Mouse (Mus musculus) ovary, postnatal 36 days (tissue): ENCODE data around the gene Pate2.
"Not testable (repeated sequence)": the region's sequence is repeated elsewhere in the genome, so short reads cannot be mapped to it uniquely, and the experiment has no call there.

Source experiments
- DNase-seq: peaks from one replicate; pipeline ENCODE4 v3.0.0; 2022; ENCODE audit warnings: low spot score, mixed read lengths

Pate2 gene

DNA sequence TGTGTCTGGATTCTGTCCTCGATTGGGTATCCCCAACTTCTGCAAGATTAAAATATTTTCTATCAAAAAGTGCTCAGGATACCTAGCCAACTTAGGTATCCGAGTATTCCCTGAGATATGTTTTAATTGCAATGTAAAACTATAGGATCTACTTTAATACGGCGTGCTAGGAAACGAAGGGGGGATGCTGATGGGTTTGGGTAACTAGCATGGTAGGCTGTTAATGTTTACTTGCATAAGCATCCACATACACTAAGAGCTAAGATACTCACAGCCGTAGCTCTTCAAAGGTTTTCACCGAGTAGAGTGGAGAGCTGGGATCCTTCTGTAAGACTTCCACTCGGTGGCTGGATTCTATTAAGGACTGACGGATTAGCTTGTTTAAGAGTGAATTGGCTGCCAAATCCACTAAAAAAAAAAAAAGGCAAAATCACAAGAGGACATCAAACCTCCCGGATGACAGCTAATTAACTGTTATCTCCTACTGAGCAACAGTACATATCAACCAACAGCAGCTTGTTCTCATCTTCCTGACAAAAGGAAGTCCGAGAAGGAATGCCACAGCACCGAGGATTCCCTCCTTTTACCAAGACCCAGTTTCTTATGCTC lies 13.5 kb upstream of the Pate2 start:
- no peak for DNase-seq

DNA sequence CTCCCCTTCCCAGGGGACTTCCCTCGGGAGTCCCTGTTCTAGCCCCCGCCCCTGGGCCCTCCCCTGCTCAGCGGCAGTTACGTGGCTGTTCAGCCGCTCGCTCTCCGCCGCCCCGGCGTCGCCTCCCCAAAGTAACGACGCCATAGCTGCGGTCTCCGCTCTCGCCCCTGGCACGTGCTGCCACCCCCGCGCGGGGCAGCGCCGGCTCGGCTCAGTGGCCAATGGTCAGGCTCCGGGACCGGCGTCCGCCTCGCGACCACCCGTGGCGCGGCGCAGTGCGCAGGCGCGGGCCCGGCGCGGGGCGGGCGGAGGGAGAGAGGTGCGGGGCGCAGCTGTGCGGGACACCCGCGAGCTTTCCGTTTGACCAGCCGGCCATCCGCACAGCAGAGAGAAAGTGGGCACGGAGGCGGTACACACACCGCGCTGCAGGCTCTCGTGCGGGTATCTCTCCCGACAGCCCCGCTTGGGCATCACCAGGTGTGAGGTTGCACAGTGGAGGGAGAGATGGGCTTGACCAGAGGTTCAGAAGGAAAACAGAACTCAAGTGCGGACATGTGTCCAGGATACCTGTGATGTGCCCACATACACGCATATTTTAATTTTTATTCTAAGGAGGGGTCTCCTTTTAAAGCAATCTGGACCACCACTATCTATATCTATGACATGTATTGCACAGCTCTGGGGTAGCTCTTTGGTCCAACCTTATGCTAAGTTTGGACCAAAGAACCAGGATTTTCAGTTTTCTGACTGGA lies 11.7 kb upstream of the Pate2 start, which contains the start of the genes Ddx25 and Pus3:
Ddx25 (minus strand) TSS at position 272 of the 752 bp plus-strand sequence.
Pus3 (plus strand) TSS at position 339 of the 752 bp plus-strand sequence.
- peak; percentile 26 for DNase-seq

DNA sequence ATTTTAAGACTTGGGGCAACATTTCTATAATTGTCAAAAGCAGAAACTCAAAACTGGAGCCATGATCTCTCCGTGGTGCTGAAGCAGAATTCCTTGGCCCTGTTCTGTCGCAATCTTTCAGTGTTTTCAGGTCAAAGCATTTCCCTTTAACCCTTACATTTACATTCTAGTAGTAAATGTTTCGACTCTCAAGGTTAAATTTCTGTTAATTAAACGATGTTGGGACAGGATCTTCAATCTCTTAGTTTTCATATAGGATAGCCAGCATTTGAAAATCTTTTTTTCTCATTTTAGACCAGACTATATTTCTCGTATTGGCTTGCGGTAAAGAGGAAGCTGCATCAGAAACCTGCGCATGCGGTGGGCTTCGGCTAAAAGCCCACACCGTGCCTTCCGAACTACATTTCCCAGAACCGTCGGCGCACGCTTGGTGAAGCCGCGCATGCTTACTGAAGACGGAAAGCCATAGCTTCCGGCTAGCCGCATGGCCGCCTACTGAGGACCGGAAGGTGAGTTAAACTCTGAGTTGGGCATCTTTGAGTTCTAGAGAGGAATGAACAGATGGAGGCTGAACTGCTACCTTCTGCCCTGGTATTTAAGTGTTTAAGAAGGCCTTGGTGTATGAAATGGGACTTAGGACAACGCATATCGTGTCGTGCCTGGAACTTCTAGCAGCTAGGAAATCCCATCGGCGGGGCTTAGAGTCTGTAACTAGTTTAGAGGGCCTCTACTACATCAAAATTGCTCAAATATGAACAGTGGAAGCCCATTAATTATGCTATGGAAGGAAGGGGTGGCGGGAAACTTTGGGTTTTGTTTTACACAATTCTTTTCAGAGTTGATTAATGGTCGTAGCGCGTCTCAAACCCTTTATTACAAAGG lies 10.8 kb upstream of the Pate2 start:
- DNase-seq: peak; percentile 70

GRCm38 (mm10) chr9:35561076-35561475 lies 9.0 kb upstream of the Pate2 start:
- no peak for DNase-seq

GRCm38 (mm10) chr9:35561583-35561982 lies 8.5 kb upstream of the Pate2 start:
- no peak for DNase-seq

- no peak for DNase-seq
These were observed 5.4 kb upstream of the Pate2 start for GRCm38 (mm10) chr9:35564536-35565240.

- DNase-seq: no peak
These were observed 2.1 kb upstream of the Pate2 start for GRCm38 (mm10) chr9:35567995-35568394.

DNA sequence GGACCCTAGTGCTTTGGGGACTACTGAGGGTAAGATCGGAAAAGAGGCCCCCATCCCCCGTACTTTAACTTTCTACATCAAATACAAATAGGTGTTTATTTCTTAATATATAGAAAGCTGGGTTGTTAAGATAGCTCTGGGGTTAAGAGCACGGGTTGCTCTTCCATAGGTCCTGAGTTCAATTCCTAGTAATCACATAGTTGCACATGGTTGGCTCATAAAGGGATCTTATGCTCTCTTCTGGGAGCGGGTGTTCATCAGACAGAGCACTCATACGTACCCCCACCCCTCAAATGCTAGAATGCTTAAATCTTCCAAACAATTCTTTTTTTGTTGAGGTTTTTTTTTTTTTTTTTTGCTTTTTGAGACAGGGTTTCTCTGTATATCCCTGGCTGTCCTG lies 579 bp downstream of the Pate2 start:
- DNase-seq: no peak

GRCm38 (mm10) chr9:35574416-35574815 lies 4.3 kb downstream of the Pate2 start:
- DNase-seq: no peak

- no peak for DNase-seq
These were observed 17.6 kb downstream of the Pate2 start for GRCm38 (mm10) chr9:35587674-35588073.

DNA sequence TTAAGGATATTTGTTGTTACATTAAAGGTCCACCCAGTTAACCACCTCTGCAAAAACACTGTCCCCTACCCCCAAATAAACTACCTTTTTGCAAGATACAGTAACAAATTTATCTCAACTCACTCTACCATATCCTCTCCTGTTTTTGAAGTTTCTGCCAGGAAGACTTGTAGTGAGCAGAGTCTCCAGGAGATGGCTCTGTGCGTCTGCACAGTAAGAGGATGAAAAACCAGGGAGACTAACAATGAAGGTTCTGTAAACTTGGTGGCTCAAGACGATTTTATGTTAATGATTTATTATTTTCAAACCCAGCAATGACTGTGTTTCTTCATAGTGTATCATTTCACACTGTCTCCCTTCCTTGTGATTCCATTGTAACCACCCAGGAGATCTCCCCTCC lies 22.8 kb downstream of the Pate2 start:
- DNase-seq: no peak

GRCm38 (mm10) chr9:35607647-35608405 lies 37.7 kb downstream of the Pate2 start:
- no peak for DNase-seq

- DNase-seq: no peak
These were observed 41.8 kb downstream of the Pate2 start, which contains the start of gene Pate4 for GRCm38 (mm10) chr9:35611841-35612240. TSS of gene Pate4 (minus strand) at chr9:35611941.

- DNase-seq: no peak
These were observed 43.9 kb downstream of the Pate2 start for GRCm38 (mm10) chr9:35614005-35614404.

DNA sequence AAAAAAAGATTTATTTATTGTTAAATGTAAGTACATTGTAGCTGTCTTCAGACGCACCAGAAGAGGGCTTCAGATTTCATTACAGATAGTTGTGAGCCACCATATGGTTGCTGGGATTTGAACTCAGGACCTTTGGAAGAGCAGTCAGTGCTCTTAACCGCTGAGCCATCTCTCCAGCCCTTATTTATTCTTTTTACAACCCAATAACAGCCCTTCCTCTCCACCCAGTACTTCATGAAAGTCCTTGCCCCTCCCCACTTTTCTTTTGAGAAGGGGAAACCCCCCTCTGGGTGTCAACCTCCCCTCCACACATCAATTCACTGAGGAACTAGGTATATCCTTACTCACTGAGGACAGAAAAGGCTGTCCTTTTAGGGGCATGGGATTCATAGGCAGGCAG lies 46.7 kb downstream of the Pate2 start:
- not testable (repeated sequence) for DNase-seq

DNA sequence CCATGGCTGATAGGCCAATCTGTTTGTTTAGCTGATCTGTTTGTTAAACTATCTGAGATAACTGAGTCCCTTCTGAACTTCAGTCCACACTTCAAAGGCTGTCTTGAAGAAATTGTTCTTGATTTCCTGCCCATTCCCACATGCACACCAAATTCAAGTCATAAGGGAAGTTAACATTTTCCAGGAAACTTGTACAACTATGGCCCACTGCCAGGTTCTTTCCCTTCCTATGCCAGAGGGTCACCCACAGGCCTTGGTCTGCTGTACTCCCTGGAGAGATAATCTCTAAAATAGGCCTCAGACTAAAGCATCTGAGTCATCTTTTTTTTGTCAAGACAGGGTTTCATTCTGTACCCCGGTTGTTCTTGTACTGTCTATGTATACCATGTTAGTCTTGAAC lies 62.9 kb downstream of the Pate2 start:
- DNase-seq: no peak

- no peak for DNase-seq
These were observed 78.0 kb downstream of the Pate2 start, which contains the start of gene Pate3 for GRCm38 (mm10) chr9:35648102-35648501. TSS of gene Pate3 (minus strand) at chr9:35648202.

DNA sequence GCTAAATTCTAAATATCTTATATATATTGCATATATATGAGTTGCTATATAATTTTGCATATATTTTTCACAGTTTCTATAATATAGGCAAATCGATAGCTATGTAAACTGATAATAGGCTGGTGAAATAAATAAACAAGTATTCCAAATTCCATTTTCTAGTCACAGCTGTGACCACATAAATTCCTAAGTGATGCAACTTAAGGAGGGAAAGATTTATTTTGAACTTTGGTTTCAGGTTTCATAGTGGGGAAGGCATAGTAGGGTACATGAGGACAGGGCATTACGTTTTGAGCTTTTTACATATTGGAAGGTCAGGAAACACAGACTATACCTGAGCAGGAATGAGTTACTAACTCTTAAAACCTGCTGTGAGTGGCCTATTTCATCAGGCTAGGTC lies 103.5 kb downstream of the Pate2 start:
- no peak for DNase-seq

DNA sequence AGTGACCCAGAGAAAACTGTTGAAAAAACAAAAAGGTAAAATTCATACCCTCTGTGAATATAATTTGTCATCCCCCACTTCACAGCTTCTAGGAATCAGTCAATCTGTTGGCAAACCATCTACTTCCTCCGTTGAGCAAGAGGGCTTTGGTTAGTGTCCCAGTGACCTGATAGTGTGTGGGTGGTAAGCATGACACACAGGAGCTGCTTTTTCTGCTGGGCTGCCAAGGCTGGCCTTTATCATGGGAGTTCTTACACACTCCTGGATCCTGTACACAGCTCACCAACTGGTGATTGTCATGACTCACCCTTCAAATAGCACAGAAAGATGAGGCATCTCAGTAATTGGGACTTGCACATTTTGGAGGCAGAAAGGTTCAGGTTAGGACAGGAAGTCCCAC lies 116.9 kb downstream of the Pate2 start, which contains the start of gene Pate1:
Pate1 (minus strand) TSS at position 378 of the 400 bp plus-strand sequence.
- DNase-seq: no peak

DNA sequence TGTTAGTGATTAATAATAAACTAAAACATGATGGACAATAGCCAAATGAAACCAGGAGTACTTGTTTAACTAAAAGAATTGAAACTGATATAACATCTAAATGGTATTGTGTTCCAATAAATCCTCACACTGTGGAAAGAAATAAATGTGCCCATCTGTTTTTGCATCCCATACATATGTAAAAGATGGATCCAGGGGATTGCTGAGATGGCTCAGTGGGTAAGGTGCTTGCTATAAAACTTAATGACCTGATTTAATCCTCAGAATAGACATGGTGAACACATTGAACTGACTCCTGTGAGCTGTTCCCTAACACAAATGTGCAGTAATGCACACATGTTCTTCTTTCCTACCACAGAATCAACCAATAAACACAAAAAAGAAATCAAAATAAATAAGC lies 121.8 kb downstream of the Pate2 start:
- DNase-seq: no peak

GRCm38 (mm10) chr9:35707265-35707664 lies 137.2 kb downstream of the Pate2 start:
- DNase-seq: no peak
